Mouse (Mus musculus): ENCODE measurements around the gene Aox4.

Gene Aox4

DNA sequence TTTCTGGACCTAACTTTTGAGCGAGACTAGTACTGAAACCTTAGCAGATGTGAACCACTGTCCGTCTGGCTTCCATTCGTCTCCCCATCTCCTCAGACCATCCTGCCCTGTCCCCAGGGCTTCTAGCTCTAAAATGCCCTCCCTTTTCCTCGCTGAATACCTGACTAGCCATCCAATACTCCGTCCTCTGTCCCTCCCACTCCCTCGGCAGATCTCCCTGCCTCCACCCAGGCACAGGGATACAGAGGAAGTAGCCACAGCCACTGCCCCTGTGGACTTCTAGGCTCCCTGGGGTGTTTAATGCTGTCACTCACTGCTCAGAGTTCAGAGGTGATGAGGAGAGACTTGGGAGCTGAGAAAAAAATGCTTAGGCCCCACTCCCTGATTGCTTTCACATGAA is 91.8 kb downstream of the Aox4 start:
- DNase-seq (ENCODE audit: low spot score): no peak

DNA sequence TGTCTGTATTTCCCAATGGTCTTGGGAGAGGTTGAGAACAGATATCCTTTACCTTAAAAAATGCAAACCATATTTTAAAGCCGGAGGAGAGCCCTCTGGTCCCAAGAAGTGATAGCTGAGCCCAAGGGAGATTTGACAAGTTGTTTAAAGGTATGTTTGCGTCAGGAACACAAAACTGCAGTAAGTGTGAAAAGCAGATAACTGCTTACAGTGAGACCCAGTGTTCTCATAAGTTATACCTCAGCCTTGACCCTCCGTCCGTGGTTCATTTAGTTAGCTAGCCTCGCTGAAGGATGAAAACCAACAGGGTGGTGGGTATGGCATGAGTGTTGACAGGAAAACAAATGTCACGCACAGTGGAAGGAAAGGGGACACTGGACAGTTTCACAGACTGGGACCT is 92.8 kb downstream of the Aox4 start:
- DNase-seq (ENCODE audit: low spot score): no peak

DNA sequence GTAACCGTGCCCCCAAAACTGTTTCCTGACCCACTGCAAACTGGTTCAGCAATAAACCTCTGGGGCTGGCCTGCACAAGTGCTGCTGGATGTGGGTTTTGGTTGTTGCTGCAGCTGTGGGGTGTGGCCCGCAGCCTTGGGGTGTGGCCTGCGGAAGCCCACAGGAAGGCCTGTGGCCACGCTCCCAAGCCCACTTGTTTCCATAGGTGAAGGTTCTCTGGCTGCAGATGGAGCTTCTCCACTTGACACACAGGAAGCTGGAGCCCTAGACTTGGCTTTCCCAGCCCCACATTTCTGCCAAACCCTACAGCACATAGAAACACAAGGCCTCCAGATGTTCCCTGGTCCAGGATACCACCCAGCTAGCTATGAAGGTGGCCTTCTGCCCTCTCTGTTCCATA is 93.5 kb downstream of the Aox4 start:
- no peak for DNase-seq (ENCODE audit: low spot score)

DNA sequence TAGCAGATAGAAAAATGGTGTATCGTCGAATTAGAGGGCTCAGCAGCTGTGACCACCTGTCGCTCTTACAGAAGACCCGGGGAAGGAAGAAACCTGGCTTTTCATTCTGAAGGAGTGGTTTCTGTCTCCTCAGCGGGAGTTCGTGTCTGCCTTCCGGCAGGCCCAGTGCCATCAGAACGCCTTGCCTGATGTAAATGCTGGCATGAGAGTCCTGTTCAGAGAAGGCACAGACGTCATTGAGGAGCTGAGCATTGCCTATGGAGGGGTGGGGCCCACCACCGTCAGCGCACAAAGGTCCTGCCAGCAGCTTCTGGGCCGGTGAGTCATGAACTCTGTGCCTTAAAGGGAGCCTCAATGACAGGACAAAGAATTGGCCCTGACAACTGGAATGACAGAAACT is 94.1 kb downstream of the Aox4 start:
- DNase-seq (ENCODE audit: low spot score): no peak

DNA sequence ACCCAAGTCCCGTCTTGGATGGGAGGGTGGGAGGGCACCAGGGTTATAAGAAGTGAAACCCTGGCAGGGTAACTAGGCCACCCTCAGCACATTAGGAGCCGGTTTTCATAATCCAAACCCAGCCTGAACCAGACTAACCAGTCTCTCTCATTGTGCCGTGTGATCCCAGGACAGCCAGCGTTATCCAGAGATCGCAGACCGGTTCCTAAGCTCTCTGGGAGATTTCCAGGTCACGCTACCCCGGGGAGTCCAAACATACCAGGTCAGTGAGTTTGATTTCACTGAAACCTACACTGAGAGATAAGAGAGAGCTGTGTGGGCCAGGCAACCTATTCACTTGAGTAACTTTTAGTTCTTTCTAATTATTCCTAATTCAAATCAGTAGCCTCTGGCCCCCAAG is 97.0 kb downstream of the Aox4 start:
- no peak for DNase-seq (ENCODE audit: low spot score)

DNA sequence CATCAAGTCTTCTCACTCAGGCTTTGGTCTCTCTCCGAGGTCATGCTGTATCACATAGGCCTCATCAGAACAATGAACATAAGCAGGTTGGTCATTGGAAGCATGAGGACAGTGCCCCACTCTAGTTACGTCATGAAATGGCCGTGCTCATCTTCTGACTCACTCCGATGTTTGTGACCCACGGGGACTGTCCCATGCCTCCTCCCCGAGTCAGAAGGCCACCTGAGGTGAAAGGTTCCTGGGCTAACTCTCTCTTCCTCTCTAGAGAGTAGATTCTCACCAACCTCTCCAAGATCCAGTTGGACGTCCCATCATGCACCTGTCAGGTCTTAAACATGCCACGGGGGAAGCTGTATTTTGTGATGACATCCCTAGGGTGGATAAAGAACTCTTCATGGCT is 98.4 kb downstream of the Aox4 start:
- DNase-seq (ENCODE audit: low spot score): no peak

DNA sequence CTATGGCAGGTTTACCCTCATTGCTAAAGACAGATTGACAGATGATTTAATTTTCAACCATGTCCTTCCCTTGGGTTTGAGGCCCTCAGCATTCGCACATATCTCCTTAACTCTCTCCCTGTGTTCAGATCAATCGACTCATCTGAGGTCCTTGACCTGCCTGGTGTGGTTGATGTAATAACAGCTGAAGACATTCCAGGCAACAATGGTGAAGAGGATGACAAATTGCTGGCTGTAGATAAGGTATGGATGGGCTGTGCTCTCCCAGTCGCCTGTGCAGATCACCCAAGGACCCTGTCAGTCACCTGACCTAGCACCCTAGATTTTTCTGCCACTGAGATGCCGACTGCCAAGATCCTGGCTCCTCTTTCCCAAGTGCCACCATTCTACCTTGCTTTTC is 99.7 kb downstream of the Aox4 start:
- DNase-seq (ENCODE audit: low spot score): no peak

DNA sequence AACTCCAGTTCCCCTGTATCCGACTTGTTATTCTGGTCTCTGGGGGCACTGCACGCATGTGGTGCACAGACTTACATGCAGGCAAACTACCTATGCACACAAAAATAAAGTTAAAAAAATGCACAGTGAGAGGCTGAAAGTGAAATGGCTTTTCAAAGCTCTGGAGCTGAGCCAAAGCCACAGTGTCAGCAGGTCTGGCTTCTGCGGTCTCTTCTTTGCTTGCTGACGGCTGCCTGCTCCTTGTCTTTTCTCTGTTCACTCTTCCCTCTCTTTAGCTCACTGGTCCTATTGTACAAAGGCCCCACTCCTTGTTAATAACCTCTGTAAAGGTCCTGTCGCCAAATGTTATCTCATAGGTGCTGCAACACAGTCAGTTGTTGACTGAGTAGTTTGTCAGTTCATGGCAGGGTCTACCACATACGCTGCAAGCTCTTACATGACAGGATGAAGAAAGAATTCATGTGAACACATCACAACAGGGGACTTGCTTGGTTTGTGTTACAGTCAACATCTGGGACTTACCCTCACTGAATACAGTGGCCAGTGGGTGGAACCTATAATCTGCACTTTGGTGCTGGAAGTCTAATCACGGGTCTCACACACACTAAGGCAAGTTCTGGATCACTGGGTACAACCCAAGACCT is 101.1 kb downstream of the Aox4 start:
- no peak for DNase-seq (ENCODE audit: low spot score)

DNA sequence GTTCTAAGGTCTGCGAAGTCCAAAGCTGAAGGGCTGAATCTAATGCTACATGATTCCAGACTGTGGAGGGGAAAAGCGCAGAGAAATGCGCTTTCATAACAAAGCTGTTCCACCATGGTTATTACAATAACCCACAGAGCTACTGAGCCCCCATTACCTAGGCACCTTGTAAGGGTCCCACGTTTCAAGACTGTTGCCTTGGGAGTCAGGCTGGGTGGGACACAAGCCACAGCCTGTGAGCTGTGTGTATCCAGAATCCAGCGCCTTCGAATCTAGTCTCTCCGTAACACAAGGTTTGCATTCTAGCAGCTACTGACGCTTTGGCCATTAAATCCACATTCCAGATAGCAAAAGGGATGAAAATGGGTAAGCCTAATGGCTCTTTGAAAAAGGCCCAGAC is 103.0 kb downstream of the Aox4 start:
- DNase-seq (ENCODE audit: low spot score): no peak

DNA sequence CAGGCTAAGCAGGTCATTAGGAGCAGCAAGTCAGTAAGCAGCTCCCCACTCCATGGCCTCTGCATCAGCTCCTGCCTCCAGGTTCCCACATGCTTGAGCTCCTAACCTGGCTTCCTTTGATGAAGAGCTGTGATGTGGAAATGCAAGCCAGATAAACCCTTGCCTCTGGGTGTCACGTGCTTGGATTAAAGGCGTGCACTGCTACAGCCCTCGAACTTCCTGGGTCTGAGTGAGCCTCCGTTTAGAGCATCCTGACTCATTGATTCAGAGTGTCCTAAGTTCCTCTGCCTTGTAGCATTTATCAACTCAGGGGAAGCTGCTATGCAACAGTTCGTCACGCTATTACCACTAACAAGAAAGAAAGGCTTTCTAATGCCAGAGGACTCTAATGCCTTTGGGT is 105.3 kb downstream of the Aox4 start:
- no peak for DNase-seq (ENCODE audit: low spot score)

Measured in left cerebral cortex, adult 11 months (tissue).